In genomic region chr2:154158433-154158832, GRCm38 (mm10) we compare ENCODE assay signal across 11 mouse cellular contexts. TPM values are rescaled to one million over a fixed set of nuclear protein-coding genes. Genes with fewer than 3 reads are reported as not detected.
A peak's percentile ranks its signal among the peaks of the same experiment; 100 is the strongest.
DNase-seq lines count a peak whose midpoint lies in the region; ATAC-seq and TF ChIP-seq lines count a peak whose summit lies in the region.
"Had no signal": no experiment of that assay in that cellular context is flagged by ENCODE, and none has a peak within 500 bp of the region (broad histone marks: within the 10 kb centered on the region; RNA-seq: fewer than 3 reads in every experiment).

No protein-coding gene starts in this region.

- no peak overlapping the region for H3K9ac ChIP-seq in heart, postnatal 0 days (replicated peaks; ENCODE audit: low read depth, low read length)
- H3K9ac ChIP-seq in heart, embryonic 12.5 days: no peak overlapping the region
- H3K9ac ChIP-seq: embryonic facial prominence, embryonic 15.5 days; liver, embryonic 13.5 days had no signal

- DNase-seq in heart, postnatal 0 days (ENCODE audit: low spot score): no peak
- no peak for DNase-seq in spleen, adult 2 months (ENCODE audit: low read depth in 1 of 2, low spot score in 2 of 2)
- DNase-seq in spleen, adult 12 weeks (ENCODE audit: low spot score): no peak
- peak; percentile 23 for DNase-seq in c-Kit-positive CD71-positive TER-119-negative erythroid progenitor cells, embryonic 14.5 days (ENCODE audit: low read depth)
- peak; percentile 48 to 71 for DNase-seq in layer of hippocampus, postnatal 25 days (ENCODE audit: extremely low spot score in 1 of 2, low spot score in 1 of 2)
- peak; percentile 59 for DNase-seq in right cerebral cortex, postnatal 4 days
- no peak for DNase-seq in urinary bladder, adult 2 months (ENCODE audit: low spot score)
- DNase-seq: liver, embryonic 13.5 days had no signal

- H3K9me3 ChIP-seq in heart, postnatal 0 days (replicated peaks; ENCODE audit: control insufficient read depth, low read length): peaks cover 6% of the 10 kb centered on the region
- peaks cover 16% of the 10 kb centered on the region for H3K9me3 ChIP-seq in heart, embryonic 12.5 days (replicated peaks)
- H3K9me3 ChIP-seq: embryonic facial prominence, embryonic 15.5 days had no signal

- no peak overlapping the region for H3K4me3 ChIP-seq in heart, postnatal 0 days (ENCODE audit: low read depth, low read length)
- no peak overlapping the region for H3K4me3 ChIP-seq in heart, embryonic 12.5 days
- no peak overlapping the region for H3K4me3 ChIP-seq in spleen, adult 2 months (ENCODE audit: extremely low read depth, insufficient read depth, insufficient read length)
- H3K4me3 ChIP-seq: embryonic facial prominence, embryonic 15.5 days; liver, embryonic 13.5 days had no signal

- no peaks in the 10 kb centered on the region for H3K4me1 ChIP-seq in heart, postnatal 0 days (ENCODE audit: control insufficient read depth, insufficient read depth)
- no peaks in the 10 kb centered on the region for H3K4me1 ChIP-seq in heart, embryonic 12.5 days (replicated peaks)
- H3K4me1 ChIP-seq in spleen, adult 2 months (ENCODE audit: control insufficient read depth, insufficient read depth, insufficient read length): no peaks in the 10 kb centered on the region
- H3K4me1 ChIP-seq: embryonic facial prominence, embryonic 15.5 days; liver, embryonic 13.5 days had no signal

- H3K4me2 ChIP-seq in heart, postnatal 0 days (ENCODE audit: low read depth, low read length): no peak overlapping the region
- no peak overlapping the region for H3K4me2 ChIP-seq in heart, embryonic 12.5 days
- H3K4me2 ChIP-seq: embryonic facial prominence, embryonic 15.5 days; liver, embryonic 13.5 days had no signal

- no peak overlapping the region for H3K27ac ChIP-seq in heart, postnatal 0 days (ENCODE audit: low read depth)
- no peak overlapping the region for H3K27ac ChIP-seq in heart, embryonic 12.5 days (ENCODE audit: poor library complexity, severe bottlenecking)
- no peak overlapping the region for H3K27ac ChIP-seq in spleen, adult 2 months (ENCODE audit: insufficient read depth, low read length)
- H3K27ac ChIP-seq: embryonic facial prominence, embryonic 15.5 days; liver, embryonic 13.5 days had no signal

- ATAC-seq in heart, postnatal 0 days (ENCODE audit: insufficient read depth, low read depth): no peak
- ATAC-seq in heart, embryonic 12.5 days (ENCODE audit: insufficient number of reproducible peaks, low FRiP score): no peak

- TF ChIP-seq EP300 in heart, postnatal 0 days (IDR thresholded peaks at IDR 0.05; ENCODE audit: low read depth): no peak

- no peaks in the 10 kb centered on the region for H3K27me3 ChIP-seq in heart, postnatal 0 days (ENCODE audit: control insufficient read depth, insufficient read depth, low read length)
- H3K27me3 ChIP-seq in heart, embryonic 12.5 days (replicated peaks): no peaks in the 10 kb centered on the region
- no peaks in the 10 kb centered on the region; the same call in 1 of the 2 replicates for H3K27me3 ChIP-seq in spleen, adult 2 months (ENCODE audit: control insufficient read depth, insufficient read depth, low read length)
- H3K27me3 ChIP-seq: embryonic facial prominence, embryonic 15.5 days; liver, embryonic 13.5 days had no signal

- no peak for TF ChIP-seq POLR2A in spleen, adult 2 months (IDR thresholded peaks at IDR 0.05; ENCODE audit: low read depth, low read length)

- TF ChIP-seq CTCF in heart, postnatal 0 days (IDR thresholded peaks at IDR 0.05; ENCODE audit: low read depth): peak; percentile 47
- TF ChIP-seq CTCF in spleen, adult 2 months (IDR thresholded peaks at IDR 0.05; ENCODE audit: extremely low read depth, insufficient read depth, insufficient read length, insufficient replicate concordance): peak; percentile 13; the same call in 1 of the 2 replicates

- no peaks in the 10 kb centered on the region for H3K36me3 ChIP-seq in heart, postnatal 0 days (replicated peaks; ENCODE audit: control insufficient read depth, insufficient read depth, low read length)
- H3K36me3 ChIP-seq in heart, embryonic 12.5 days: no peaks in the 10 kb centered on the region
- no peaks in the 10 kb centered on the region for H3K36me3 ChIP-seq in spleen, adult 2 months (ENCODE audit: control insufficient read depth, insufficient read depth, low read length)
- H3K36me3 ChIP-seq: embryonic facial prominence, embryonic 15.5 days; liver, embryonic 13.5 days had no signal

- WGBS in heart, postnatal 0 days: 44% methylated on average over 3 of the region's 3 CpGs
- 27% methylated on average over 3 of the region's 3 CpGs for WGBS in heart, embryonic 12.5 days
- 40% methylated on average over 3 of the region's 3 CpGs for WGBS in spleen, adult 2 months

RNA-seq across cellular contexts. Expression of gene Bpifa5, which starts 4.0 kb away (rescaled TPM):
- not detected in 2 replicates for total RNA-seq in heart, postnatal 0 days (2014; rRNA removed; ENCODE audit: low replicate concordance)
- polyA plus RNA-seq in heart, postnatal 0 days (2015; fragmentation: Nextera tagmentation; extraction: Ambion mirVana): not detected in 2 replicates
- polyA plus RNA-seq in heart, embryonic 12.5 days (2016; fragmentation: Nextera tagmentation; extraction: Ambion mirVana): not detected in 2 replicates
- not detected in 2 replicates for polyA plus RNA-seq in spleen, adult 2 months (2012; rRNA removed)
- not detected for total RNA-seq in layer of hippocampus, postnatal 25 days (2021)
- not detected in 2 replicates for polyA plus RNA-seq in urinary bladder, adult 2 months (2012; rRNA removed)
- polyA plus RNA-seq: embryonic facial prominence, embryonic 15.5 days; stomach, embryonic 16.5 days had no signal

RNA-seq across cellular contexts. Expression of gene Bpifa1, which starts 15.8 kb away (rescaled TPM):
- total RNA-seq in heart, postnatal 0 days (2014; rRNA removed; ENCODE audit: low replicate concordance): not detected in 2 replicates
- polyA plus RNA-seq in heart, postnatal 0 days (2015; fragmentation: Nextera tagmentation; extraction: Ambion mirVana): 0.66 TPM in 1 of 2 replicates, not detected in the other
- not detected in 2 replicates for polyA plus RNA-seq in heart, embryonic 12.5 days (2016; fragmentation: Nextera tagmentation; extraction: Ambion mirVana)
- not detected in 2 replicates for polyA plus RNA-seq in spleen, adult 2 months (2012; rRNA removed)
- total RNA-seq in layer of hippocampus, postnatal 25 days (2021): not detected
- not detected in 2 replicates for polyA plus RNA-seq in urinary bladder, adult 2 months (2012; rRNA removed)
- polyA plus RNA-seq: stomach, embryonic 16.5 days had no signal

RNA-seq across cellular contexts. Expression of gene Bpifa3, which starts 28.3 kb away (rescaled TPM):
- total RNA-seq in heart, postnatal 0 days (2014; rRNA removed; ENCODE audit: low replicate concordance): not detected in 2 replicates
- polyA plus RNA-seq in heart, postnatal 0 days (2015; fragmentation: Nextera tagmentation; extraction: Ambion mirVana): not detected in 2 replicates
- not detected in 2 replicates for polyA plus RNA-seq in heart, embryonic 12.5 days (2016; fragmentation: Nextera tagmentation; extraction: Ambion mirVana)
- not detected in 2 replicates for polyA plus RNA-seq in spleen, adult 2 months (2012; rRNA removed)
- total RNA-seq in layer of hippocampus, postnatal 25 days (2021): not detected
- not detected in 2 replicates for polyA plus RNA-seq in urinary bladder, adult 2 months (2012; rRNA removed)
- polyA plus RNA-seq: embryonic facial prominence, embryonic 15.5 days; liver, embryonic 13.5 days; stomach, embryonic 16.5 days had no signal

RNA-seq across cellular contexts. Expression of gene Bpifb1, which starts 32.2 kb away (rescaled TPM):
- 5.8 TPM in 1 of 2 replicates, not detected in the other for total RNA-seq in heart, postnatal 0 days (2014; rRNA removed; ENCODE audit: low replicate concordance)
- 0.38 and 1.1 TPM in 2 replicates for polyA plus RNA-seq in heart, postnatal 0 days (2015; fragmentation: Nextera tagmentation; extraction: Ambion mirVana)
- polyA plus RNA-seq in heart, embryonic 12.5 days (2016; fragmentation: Nextera tagmentation; extraction: Ambion mirVana): 0.12 and 0.14 TPM in 2 replicates
- not detected in 2 replicates for polyA plus RNA-seq in spleen, adult 2 months (2012; rRNA removed)
- total RNA-seq in layer of hippocampus, postnatal 25 days (2021): under 1 TPM; 0.14 to 0.42 TPM
- polyA plus RNA-seq in urinary bladder, adult 2 months (2012; rRNA removed): not detected in 2 replicates

Comparison
In these comparisons a context has a peak if more than half of its experiments do, and no peak if none do; other contexts are left out.
1. DNase-seq: peak in c-Kit-positive CD71-positive TER-119-negative erythroid progenitor cells, embryonic 14.5 days (single experiment), layer of hippocampus, postnatal 25 days (2 of 2) and right cerebral cortex, postnatal 4 days (single experiment); none in heart, postnatal 0 days (single experiment), spleen, adult 2 months (0 of 2), spleen, adult 12 weeks (single experiment) and urinary bladder, adult 2 months (single experiment).